Mouse (Mus musculus) thymus, adult 2 months (tissue): ENCODE results near the gene Tiam2.

Experiments
- CTCF ChIP-seq: fragments of 200-500 bp; IDR thresholded peaks from 2 replicates; pipeline ENCODE4 v1.5.1; 2012; ENCODE audit warnings: mild to moderate bottlenecking, control low read depth, low read length, moderate library complexity, borderline replicate concordance; ENCODE audit not compliant: control insufficient read depth, poor library complexity, insufficient read depth; ENCODE audit errors: extremely low read depth
- POLR2A ChIP-seq: fragments of 200-500 bp; IDR thresholded peaks from 2 replicates; pipeline ENCODE4 v1.6.1; 2012; ENCODE audit warnings: mild to moderate bottlenecking, low read length, control low read depth, moderate library complexity; ENCODE audit not compliant: control insufficient read depth, poor library complexity, insufficient read depth; ENCODE audit errors: extremely low read depth

DNA sequence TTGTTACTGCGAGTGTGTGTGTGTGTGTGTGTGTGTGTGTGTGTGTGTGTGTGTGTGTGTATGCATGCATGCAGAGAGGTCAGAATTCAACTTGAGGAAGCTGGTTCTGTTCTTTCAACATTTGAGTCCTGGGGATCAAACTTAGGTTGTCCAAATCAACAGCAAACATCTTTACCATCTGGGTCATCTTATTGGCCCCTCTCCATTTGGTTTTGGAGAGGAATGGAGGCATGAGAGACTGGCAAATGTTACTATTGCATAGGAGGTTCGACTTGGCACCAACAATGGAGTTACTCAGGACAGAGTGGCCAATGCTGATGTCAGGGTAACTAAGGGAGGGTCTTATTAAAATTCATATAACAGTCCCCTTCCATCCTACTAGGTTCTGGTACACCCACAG is 35.4 kb downstream of the Tiam2 start:
- TF ChIP-seq POLR2A (no peak), CTCF (no peak)
